Mouse (Mus musculus): Measurements from ENCODE around the gene Setd1a. TPM values are rescaled to one million over a fixed set of nuclear protein-coding genes. Genes with fewer than 3 reads are reported as not detected.
A peak's percentile ranks its signal among the peaks of the same experiment; 100 is the strongest.

Setd1a gene
- polyA plus RNA-seq, 1 experiment: 20.9 TPM

- Histone ChIP-seq H3K4me3 (ENCODE audit: insufficient read depth, poor library complexity, severe bottlenecking) (no peak overlapping the region), H3K27me3 (ENCODE audit: control insufficient read depth, insufficient read depth, insufficient read length) (no peaks in the 10 kb centered on the region), H3K79me2 (ENCODE audit: control insufficient read depth, insufficient read depth) (no peaks in the 10 kb centered on the region), H3K79me3 (ENCODE audit: low read depth) (no peaks in the 10 kb centered on the region), H3ac (ENCODE audit: control insufficient read depth, insufficient read length, low read depth) (no peak overlapping the region), H3K36me3 (ENCODE audit: control insufficient read depth, insufficient read depth) (peaks cover 48% of the 10 kb centered on the region)
- TF ChIP-seq USF1 (IDR thresholded peaks at IDR 0.05; ENCODE audit: low read depth) (no peak), MYOD1 (IDR thresholded peaks at IDR 0.05; ENCODE audit: control insufficient read depth, insufficient read length, low read depth) (no peak), MAX (IDR thresholded peaks at IDR 0.05) (no peak), CEBPB (IDR thresholded peaks at IDR 0.05; ENCODE audit: low read depth) (no peak), MYOG (IDR thresholded peaks at IDR 0.05; ENCODE audit: control insufficient read depth, extremely low read depth, insufficient read length) (no peak), CTCF (IDR thresholded peaks at IDR 0.05; ENCODE audit: control insufficient read depth, insufficient read depth, insufficient read length) (no peak), FOSL1 (IDR thresholded peaks at IDR 0.05; ENCODE audit: insufficient read depth, low read length, poor library complexity, severe bottlenecking) (no peak)
These were observed 22.1 kb downstream of the Setd1a start for GRCm38 (mm10) chr7:127798591-127798990.

GRCm38 (mm10) chr7:127799211-127799610 is 22.7 kb downstream of the Setd1a start:
- no peak for TF ChIP-seq USF1 (IDR thresholded peaks at IDR 0.05; ENCODE audit: low read depth)
- TF ChIP-seq MAX (IDR thresholded peaks at IDR 0.05): no peak
- TF ChIP-seq MYOD1 (IDR thresholded peaks at IDR 0.05; ENCODE audit: control insufficient read depth, insufficient read length, low read depth): no peak
- TF ChIP-seq CEBPB (IDR thresholded peaks at IDR 0.05; ENCODE audit: low read depth): no peak
- no peak for TF ChIP-seq FOSL1 (IDR thresholded peaks at IDR 0.05; ENCODE audit: insufficient read depth, low read length, poor library complexity, severe bottlenecking)
- TF ChIP-seq MYOG (IDR thresholded peaks at IDR 0.05; ENCODE audit: control insufficient read depth, extremely low read depth, insufficient read length): no peak
- no peak for TF ChIP-seq CTCF (IDR thresholded peaks at IDR 0.05; ENCODE audit: control insufficient read depth, insufficient read depth, insufficient read length)
- no peak overlapping the region for H3ac ChIP-seq (ENCODE audit: control insufficient read depth, insufficient read length, low read depth)
- no peaks in the 10 kb centered on the region for H3K79me3 ChIP-seq (ENCODE audit: low read depth)
- H3K79me2 ChIP-seq (ENCODE audit: control insufficient read depth, insufficient read depth): no peaks in the 10 kb centered on the region
- H3K27me3 ChIP-seq (ENCODE audit: control insufficient read depth, insufficient read depth, insufficient read length): no peaks in the 10 kb centered on the region
- peaks cover 47% of the 10 kb centered on the region for H3K36me3 ChIP-seq (ENCODE audit: control insufficient read depth, insufficient read depth)
- no peak overlapping the region for H3K4me3 ChIP-seq (ENCODE audit: insufficient read depth, poor library complexity, severe bottlenecking)

GRCm38 (mm10) chr7:127799738-127800137 is 23.3 kb downstream of the Setd1a start:
- H3ac ChIP-seq (ENCODE audit: control insufficient read depth, insufficient read length, low read depth): no peak overlapping the region
- peaks cover 44% of the 10 kb centered on the region for H3K36me3 ChIP-seq (ENCODE audit: control insufficient read depth, insufficient read depth)
- no peaks in the 10 kb centered on the region for H3K27me3 ChIP-seq (ENCODE audit: control insufficient read depth, insufficient read depth, insufficient read length)
- H3K4me3 ChIP-seq (ENCODE audit: insufficient read depth, poor library complexity, severe bottlenecking): no peak overlapping the region
- H3K79me2 ChIP-seq (ENCODE audit: control insufficient read depth, insufficient read depth): no peaks in the 10 kb centered on the region
- H3K79me3 ChIP-seq (ENCODE audit: low read depth): no peaks in the 10 kb centered on the region
- no peak for TF ChIP-seq CTCF (IDR thresholded peaks at IDR 0.05; ENCODE audit: control insufficient read depth, insufficient read depth, insufficient read length)
- no peak for TF ChIP-seq FOSL1 (IDR thresholded peaks at IDR 0.05; ENCODE audit: insufficient read depth, low read length, poor library complexity, severe bottlenecking)
- TF ChIP-seq MYOG (IDR thresholded peaks at IDR 0.05; ENCODE audit: control insufficient read depth, extremely low read depth, insufficient read length): no peak
- no peak for TF ChIP-seq USF1 (IDR thresholded peaks at IDR 0.05; ENCODE audit: low read depth)

GRCm38 (mm10) chr7:127800435-127801009 is 24.1 kb downstream of the Setd1a start, which contains the start of gene Hsd3b7:
Gene Hsd3b7 (plus strand): TSS chr7:127800604.
- Histone ChIP-seq H3K79me2 (ENCODE audit: control insufficient read depth, insufficient read depth) (no peaks in the 10 kb centered on the region), H3K79me3 (ENCODE audit: low read depth) (no peaks in the 10 kb centered on the region), H3K4me3 (ENCODE audit: insufficient read depth, poor library complexity, severe bottlenecking) (no peak within 1 kb of the TSS), H3K27me3 (ENCODE audit: control insufficient read depth, insufficient read depth, insufficient read length) (no peaks in the 10 kb centered on the region), H3K36me3 (ENCODE audit: control insufficient read depth, insufficient read depth) (peaks cover 36% of the 10 kb centered on the region), H3ac (ENCODE audit: control insufficient read depth, insufficient read length, low read depth) (no peak within 1 kb of the TSS)
- TF ChIP-seq USF1 (IDR thresholded peaks at IDR 0.05; ENCODE audit: low read depth) (no peak), CTCF (IDR thresholded peaks at IDR 0.05; ENCODE audit: control insufficient read depth, insufficient read depth, insufficient read length) (peak; percentile 44)

- H3K79me2 ChIP-seq (ENCODE audit: control insufficient read depth, insufficient read depth): no peaks in the 10 kb centered on the region
- H3ac ChIP-seq (ENCODE audit: control insufficient read depth, insufficient read length, low read depth): no peak overlapping the region
- no peaks in the 10 kb centered on the region for H3K79me3 ChIP-seq (ENCODE audit: low read depth)
- no peak overlapping the region for H3K4me3 ChIP-seq (ENCODE audit: insufficient read depth, poor library complexity, severe bottlenecking)
- H3K36me3 ChIP-seq (ENCODE audit: control insufficient read depth, insufficient read depth): peaks cover 33% of the 10 kb centered on the region
- H3K27me3 ChIP-seq (ENCODE audit: control insufficient read depth, insufficient read depth, insufficient read length): no peaks in the 10 kb centered on the region
- TF ChIP-seq CEBPB (IDR thresholded peaks at IDR 0.05; ENCODE audit: low read depth): no peak
- TF ChIP-seq MYOD1 (IDR thresholded peaks at IDR 0.05; ENCODE audit: control insufficient read depth, insufficient read length, low read depth): peak; percentile 25
- TF ChIP-seq CTCF (IDR thresholded peaks at IDR 0.05; ENCODE audit: control insufficient read depth, insufficient read depth, insufficient read length): no peak
- TF ChIP-seq USF1 (IDR thresholded peaks at IDR 0.05; ENCODE audit: low read depth): no peak
- TF ChIP-seq FOSL1 (IDR thresholded peaks at IDR 0.05; ENCODE audit: insufficient read depth, low read length, poor library complexity, severe bottlenecking): no peak
These were observed 24.6 kb downstream of the Setd1a start for GRCm38 (mm10) chr7:127801010-127801621.

GRCm38 (mm10) chr7:127802313-127802712 is 25.8 kb downstream of the Setd1a start:
- TF ChIP-seq CEBPB (IDR thresholded peaks at IDR 0.05; ENCODE audit: low read depth): no peak
- TF ChIP-seq MYOD1 (IDR thresholded peaks at IDR 0.05; ENCODE audit: control insufficient read depth, insufficient read length, low read depth): no peak
- no peak for TF ChIP-seq CTCF (IDR thresholded peaks at IDR 0.05; ENCODE audit: control insufficient read depth, insufficient read depth, insufficient read length)
- no peaks in the 10 kb centered on the region for H3K79me2 ChIP-seq (ENCODE audit: control insufficient read depth, insufficient read depth)
- H3K27me3 ChIP-seq (ENCODE audit: control insufficient read depth, insufficient read depth, insufficient read length): no peaks in the 10 kb centered on the region
- H3ac ChIP-seq (ENCODE audit: control insufficient read depth, insufficient read length, low read depth): no peak overlapping the region
- peaks cover 23% of the 10 kb centered on the region for H3K36me3 ChIP-seq (ENCODE audit: control insufficient read depth, insufficient read depth)
- no peaks in the 10 kb centered on the region for H3K79me3 ChIP-seq (ENCODE audit: low read depth)
- H3K4me3 ChIP-seq (ENCODE audit: insufficient read depth, poor library complexity, severe bottlenecking): no peak overlapping the region
